ENCODE assay signal across 29 mouse cellular contexts in the genomic region with DNA sequence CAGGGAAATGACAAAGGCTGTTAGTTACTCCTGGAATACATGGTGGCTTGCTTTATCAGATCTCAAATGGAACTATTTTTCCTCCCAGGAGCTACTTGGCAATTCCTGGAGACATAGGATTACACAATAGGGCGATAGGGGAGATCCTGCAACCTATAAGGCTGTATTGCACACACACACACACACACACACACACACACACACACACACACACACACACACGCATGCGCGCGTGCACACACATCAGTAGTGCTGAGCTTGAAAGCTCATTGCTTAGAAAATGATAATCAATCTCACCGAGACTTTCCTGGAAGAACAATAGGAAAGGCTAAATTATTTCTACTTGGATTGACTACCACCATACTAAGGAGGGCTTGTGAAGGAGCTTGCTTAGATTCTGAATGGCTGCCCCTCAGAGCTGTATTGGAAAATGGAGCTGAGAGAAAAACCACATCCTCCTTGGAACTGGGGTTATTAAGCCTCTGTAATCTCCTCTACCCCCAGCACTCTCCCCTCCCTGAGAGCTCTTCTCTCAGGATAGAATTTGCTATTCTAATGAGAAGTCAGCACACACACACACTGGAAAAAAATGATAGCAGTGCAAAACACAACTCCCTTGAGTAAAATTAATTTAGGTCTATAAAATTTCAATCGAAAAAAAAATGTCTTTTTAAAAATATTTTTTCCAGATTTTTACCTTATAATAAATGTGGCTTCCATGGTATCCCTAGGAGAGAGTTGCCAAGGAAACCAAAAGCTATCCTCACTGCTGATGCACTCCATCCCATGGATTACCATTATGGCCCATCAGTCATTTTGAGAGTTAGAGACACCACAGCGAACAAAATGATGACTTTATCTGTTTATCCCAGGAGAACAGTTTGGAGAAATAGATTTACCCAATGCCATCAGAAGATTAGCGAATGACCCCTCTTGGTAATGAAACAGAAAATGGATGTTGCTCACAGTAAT.
A peak's percentile ranks its signal among the peaks of the same experiment; 100 is the strongest.
DNase-seq lines count a peak whose midpoint lies in the region; ATAC-seq and TF ChIP-seq lines count a peak whose summit lies in the region.
"Had no signal": no experiment of that assay in that cellular context is flagged by ENCODE, and none has a peak within 500 bp of the region (broad histone marks: within the 10 kb centered on the region; RNA-seq: fewer than 3 reads in every experiment).

No protein-coding gene starts in this region.

- no peak overlapping the region for H3K4me2 ChIP-seq in hindbrain, embryonic 11.5 days (replicated peaks; ENCODE audit: low read depth, low read length)
- no peak overlapping the region for H3K4me2 ChIP-seq in hindbrain, embryonic 13.5 days
- H3K4me2 ChIP-seq in midbrain, embryonic 14.5 days (ENCODE audit: low read length) = no peak overlapping the region
- H3K4me2 ChIP-seq in neural tube, embryonic 13.5 days = no peak overlapping the region
- H3K4me2 ChIP-seq: embryonic facial prominence, embryonic 15.5 days; forebrain, embryonic 13.5 days; liver, embryonic 15.5 days; lung, embryonic 14.5 days had no signal

- H3K27ac ChIP-seq in hindbrain, embryonic 11.5 days (ENCODE audit: low read depth, low read length) = 0 out of 2 replicates have a peak overlapping the region, but pooled peaks have one; percentile 10
- H3K27ac ChIP-seq in hindbrain, embryonic 10.5 days = no peak overlapping the region
- H3K27ac ChIP-seq in hindbrain, embryonic 13.5 days = 0 out of 2 replicates have a peak overlapping the region, but pooled peaks have one; percentile 2
- H3K27ac ChIP-seq in midbrain, embryonic 14.5 days (replicated peaks; ENCODE audit: low read depth, low read length) = peak overlapping the region; percentile 57
- peak overlapping the region; percentile 81 for H3K27ac ChIP-seq in neural tube, embryonic 13.5 days (replicated peaks)
- no peak overlapping the region for H3K27ac ChIP-seq in gastrocnemius, adult 2 months
- H3K27ac ChIP-seq: embryonic facial prominence, embryonic 10.5 days; embryonic facial prominence, embryonic 15.5 days; forebrain, embryonic 13.5 days; heart, embryonic 10.5 days; liver, embryonic 15.5 days had no signal

- intact Hi-C loops in gastrocnemius, adult 2 months (cut with DNase I) = no loop called here

- H3K4me1 ChIP-seq in hindbrain, embryonic 11.5 days (replicated peaks; ENCODE audit: control insufficient read depth, insufficient read depth, low read length) = no peaks in the 10 kb centered on the region
- H3K4me1 ChIP-seq in hindbrain, embryonic 10.5 days (replicated peaks) = no peaks in the 10 kb centered on the region
- no peaks in the 10 kb centered on the region for H3K4me1 ChIP-seq in hindbrain, embryonic 13.5 days (replicated peaks)
- H3K4me1 ChIP-seq in midbrain, embryonic 14.5 days (ENCODE audit: control insufficient read depth, insufficient read depth, low read length) = 0 out of 2 replicates have a peak, but pooled peaks cover 2% of the 10 kb centered on the region
- peaks cover 7% of the 10 kb centered on the region; the same call in 1 of the 2 replicates for H3K4me1 ChIP-seq in neural tube, embryonic 13.5 days (replicated peaks)
- H3K4me1 ChIP-seq: embryonic facial prominence, embryonic 10.5 days; embryonic facial prominence, embryonic 15.5 days; forebrain, embryonic 13.5 days; heart, embryonic 10.5 days; liver, embryonic 15.5 days had no signal

- peak; percentile 22; the same call in 1 of the 2 replicates for ATAC-seq in hindbrain, embryonic 11.5 days (ENCODE audit: low FRiP score)
- 0 out of 2 replicates have a peak, but pooled peaks have one; percentile 68 for ATAC-seq in hindbrain, embryonic 13.5 days (ENCODE audit: low FRiP score)
- no peak for ATAC-seq in midbrain, embryonic 14.5 days (ENCODE audit: low FRiP score, low TSS enrichment)
- ATAC-seq in neural tube, embryonic 13.5 days (ENCODE audit: low read depth) = peak; percentile 79
- ATAC-seq: forebrain, embryonic 13.5 days; intestine, postnatal 0 days had no signal

- no peak overlapping the region for H3K9ac ChIP-seq in hindbrain, embryonic 11.5 days (ENCODE audit: low read depth, low read length)
- no peak overlapping the region for H3K9ac ChIP-seq in hindbrain, embryonic 13.5 days
- no peak overlapping the region for H3K9ac ChIP-seq in midbrain, embryonic 14.5 days (replicated peaks; ENCODE audit: low read length)
- H3K9ac ChIP-seq in neural tube, embryonic 13.5 days = no peak overlapping the region
- H3K9ac ChIP-seq: embryonic facial prominence, embryonic 15.5 days; forebrain, embryonic 13.5 days; liver, embryonic 15.5 days; lung, embryonic 14.5 days had no signal

- DNase-seq in hindbrain, embryonic 11.5 days (ENCODE audit: low spot score) = peak; percentile 10
- DNase-seq in hindbrain, embryonic 10.5 days (ENCODE audit: low spot score) = no peak
- peak; percentile 51 for DNase-seq in midbrain, embryonic 14.5 days
- no peak for DNase-seq in urinary bladder, postnatal 25 days (ENCODE audit: low spot score)
- no peak for DNase-seq in thymus, postnatal 10 days (ENCODE audit: low spot score in 2 of 2)
- DNase-seq in gastrocnemius, adult 2 months = no peak
- DNase-seq: adrenal gland, adult 8-10 months; cerebellum, adult 8-10 months; cerebellum, postnatal 25 days; gastrocnemius, postnatal 25 days; heart, adult 11 months; heart, postnatal 36 days; kidney, adult 9 months; kidney, postnatal 10 days; liver; lung, embryonic 14.5 days; lung, postnatal 14 days; retina, postnatal 1 day; right cerebral cortex, postnatal 14 days had no signal

- no peak overlapping the region for H3K4me3 ChIP-seq in hindbrain, embryonic 11.5 days (ENCODE audit: low read depth, low read length)
- H3K4me3 ChIP-seq in hindbrain, embryonic 10.5 days = no peak overlapping the region
- H3K4me3 ChIP-seq in hindbrain, embryonic 13.5 days = no peak overlapping the region
- no peak overlapping the region for H3K4me3 ChIP-seq in midbrain, embryonic 14.5 days (replicated peaks; ENCODE audit: low read depth, low read length)
- no peak overlapping the region for H3K4me3 ChIP-seq in neural tube, embryonic 13.5 days
- H3K4me3 ChIP-seq in gastrocnemius, adult 2 months = no peak overlapping the region
- H3K4me3 ChIP-seq: embryonic facial prominence, embryonic 10.5 days; embryonic facial prominence, embryonic 15.5 days; forebrain, embryonic 13.5 days; heart, embryonic 10.5 days; liver, embryonic 15.5 days; myocyte had no signal

- no peaks in the 10 kb centered on the region for H3K36me3 ChIP-seq in hindbrain, embryonic 11.5 days (ENCODE audit: control insufficient read depth, insufficient read depth, low read length)
- H3K36me3 ChIP-seq in hindbrain, embryonic 10.5 days = no peaks in the 10 kb centered on the region
- H3K36me3 ChIP-seq in hindbrain, embryonic 13.5 days = no peaks in the 10 kb centered on the region
- no peaks in the 10 kb centered on the region for H3K36me3 ChIP-seq in midbrain, embryonic 14.5 days (ENCODE audit: control insufficient read depth, insufficient read depth, low read length)
- no peaks in the 10 kb centered on the region for H3K36me3 ChIP-seq in neural tube, embryonic 13.5 days
- H3K36me3 ChIP-seq: embryonic facial prominence, embryonic 10.5 days; embryonic facial prominence, embryonic 15.5 days; G1E; heart, embryonic 10.5 days; liver, embryonic 15.5 days had no signal

- H3K27me3 ChIP-seq in hindbrain, embryonic 11.5 days (ENCODE audit: control insufficient read depth, insufficient read depth, low read length) = no peaks in the 10 kb centered on the region
- H3K27me3 ChIP-seq in hindbrain, embryonic 10.5 days (ENCODE audit: insufficient read depth, poor library complexity, severe bottlenecking) = no peaks in the 10 kb centered on the region
- H3K27me3 ChIP-seq in hindbrain, embryonic 13.5 days = no peaks in the 10 kb centered on the region
- no peaks in the 10 kb centered on the region for H3K27me3 ChIP-seq in midbrain, embryonic 14.5 days (ENCODE audit: control insufficient read depth, insufficient read depth, low read length)
- no peaks in the 10 kb centered on the region for H3K27me3 ChIP-seq in neural tube, embryonic 13.5 days
- H3K27me3 ChIP-seq: embryonic facial prominence, embryonic 15.5 days; forebrain, embryonic 13.5 days; liver, embryonic 15.5 days had no signal

- TF ChIP-seq CTCF in gastrocnemius, adult 2 months (IDR thresholded peaks at IDR 0.05) = no peak

- WGBS in hindbrain, embryonic 11.5 days = 71% methylated on average over 9 of the region's 9 CpGs
- 88% methylated on average over 9 of the region's 9 CpGs for WGBS in hindbrain, embryonic 10.5 days
- 62% methylated on average over 9 of the region's 9 CpGs for WGBS in hindbrain, embryonic 13.5 days
- WGBS in midbrain, embryonic 14.5 days = 72% methylated on average over 9 of the region's 9 CpGs
- WGBS in neural tube, embryonic 13.5 days = 62% methylated on average over 9 of the region's 9 CpGs

- H3K9me3 ChIP-seq in hindbrain, embryonic 11.5 days (ENCODE audit: control insufficient read depth, low read length) = no peaks in the 10 kb centered on the region
- H3K9me3 ChIP-seq in hindbrain, embryonic 10.5 days = no peaks in the 10 kb centered on the region
- H3K9me3 ChIP-seq in hindbrain, embryonic 13.5 days = no peaks in the 10 kb centered on the region
- no peaks in the 10 kb centered on the region for H3K9me3 ChIP-seq in midbrain, embryonic 14.5 days (ENCODE audit: control insufficient read depth, low read length)
- H3K9me3 ChIP-seq in neural tube, embryonic 13.5 days = no peaks in the 10 kb centered on the region
- H3K9me3 ChIP-seq: embryonic facial prominence, embryonic 10.5 days; embryonic facial prominence, embryonic 15.5 days; forebrain, embryonic 13.5 days; heart, embryonic 10.5 days; liver, embryonic 15.5 days had no signal

Comparison
In these comparisons a context has a peak if more than half of its experiments do, and no peak if none do; other contexts are left out.
1. DNase-seq: peak in hindbrain, embryonic 11.5 days (single experiment) and midbrain, embryonic 14.5 days (single experiment); none in hindbrain, embryonic 10.5 days (single experiment), urinary bladder, postnatal 25 days (single experiment), thymus, postnatal 10 days (0 of 2) and gastrocnemius, adult 2 months (single experiment).
2. H3K27ac ChIP-seq: peak in hindbrain, embryonic 11.5 days (single experiment), hindbrain, embryonic 13.5 days (single experiment), midbrain, embryonic 14.5 days (single experiment) and neural tube, embryonic 13.5 days (single experiment); none in hindbrain, embryonic 10.5 days (single experiment) and gastrocnemius, adult 2 months (single experiment).